ENCODE assay signal across 8 mouse cellular contexts in genomic region chr13:101540391-101541191, GRCm38 (mm10).
A peak's percentile ranks its signal among the peaks of the same experiment; 100 is the strongest.
DNase-seq lines count a peak whose midpoint lies in the region.

No protein-coding gene starts in this region.

- WGBS in large intestine, adult 2 months = 42% methylated on average over 14 of the region's 14 CpGs

- peak; percentile 54 to 60 for DNase-seq in frontal cortex, postnatal 36 days (ENCODE audit: low spot score in 2 of 2)
- DNase-seq in frontal cortex, postnatal 14 days (ENCODE audit: low spot score in 2 of 2) = no peak
- peak; percentile 66 to 71 for DNase-seq in B cell, adult 2 months
- DNase-seq in embryo, embryonic 11 days = peak; percentile 26
- DNase-seq in large intestine, adult 2 months (ENCODE audit: low read depth, low spot score) = peak; percentile 11
- peak; percentile 17 for DNase-seq in lung, postnatal 10 days
- DNase-seq in thymus, postnatal 10 days (ENCODE audit: low spot score in 2 of 2) = peak; percentile 46 to 62
- no peak for DNase-seq in testis, postnatal 14 days (ENCODE audit: low spot score)

Comparison
In these comparisons a context has a peak if more than half of its experiments do, and no peak if none do; other contexts are left out.
1. DNase-seq: peak in frontal cortex, postnatal 36 days (2 of 2), B cell, adult 2 months (2 of 2), embryo, embryonic 11 days (single experiment), large intestine, adult 2 months (single experiment), lung, postnatal 10 days (single experiment) and thymus, postnatal 10 days (2 of 2); none in frontal cortex, postnatal 14 days (0 of 2) and testis, postnatal 14 days (single experiment).